Mouse (Mus musculus): ENCODE measurements around the gene Gm12184. TPM values are rescaled to one million over a fixed set of nuclear protein-coding genes. Genes with fewer than 3 reads are reported as not detected.
A peak's percentile ranks its signal among the peaks of the same experiment; 100 is the strongest.

The Gm12184 gene
- polyA plus RNA-seq, 1 experiment from 2014 or later, result 4.6 TPM

DNA sequence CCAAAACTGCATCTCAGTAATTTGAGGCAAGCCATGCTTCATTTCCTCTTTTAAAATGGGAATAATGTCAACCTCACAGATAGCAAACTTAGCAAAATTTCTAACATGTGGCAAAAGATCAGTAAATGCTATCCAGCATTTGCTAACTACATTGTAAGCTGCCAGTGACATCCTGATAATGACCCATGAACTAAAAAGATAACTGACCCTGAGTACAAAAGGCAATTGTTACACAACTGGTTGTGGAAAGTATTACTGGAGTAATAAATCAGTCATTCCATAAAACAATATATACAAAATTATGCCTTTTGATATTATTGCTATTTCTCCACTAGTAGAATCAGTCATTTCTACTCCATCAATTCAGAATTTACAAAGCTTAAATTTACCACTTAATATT lies 12.7 kb downstream of the Gm12184 start:
- Histone ChIP-seq H3K36me3 (ENCODE audit: control insufficient read depth, insufficient read depth, low read length) (peaks cover 33% of the 10 kb centered on the region), H3K27ac (replicated peaks; ENCODE audit: low read depth, low read length) (no peak overlapping the region), H3K4me2 (ENCODE audit: low read depth, low read length) (no peak overlapping the region), H3K9me3 (ENCODE audit: control insufficient read depth, low read length) (no peaks in the 10 kb centered on the region), H3K4me3 (ENCODE audit: low read depth, low read length) (no peak overlapping the region), H3K4me1 (ENCODE audit: control insufficient read depth, insufficient read depth, low read length) (0 out of 2 replicates have a peak, but pooled peaks cover 3% of the 10 kb centered on the region), H3K9ac (ENCODE audit: low read depth, low read length) (no peak overlapping the region), H3K27me3 (replicated peaks; ENCODE audit: control insufficient read depth, insufficient read depth, low read length) (no peaks in the 10 kb centered on the region)
- DNase-seq (ENCODE audit: low spot score) (no peak), ATAC-seq (ENCODE audit: low read depth) (no peak)

DNA sequence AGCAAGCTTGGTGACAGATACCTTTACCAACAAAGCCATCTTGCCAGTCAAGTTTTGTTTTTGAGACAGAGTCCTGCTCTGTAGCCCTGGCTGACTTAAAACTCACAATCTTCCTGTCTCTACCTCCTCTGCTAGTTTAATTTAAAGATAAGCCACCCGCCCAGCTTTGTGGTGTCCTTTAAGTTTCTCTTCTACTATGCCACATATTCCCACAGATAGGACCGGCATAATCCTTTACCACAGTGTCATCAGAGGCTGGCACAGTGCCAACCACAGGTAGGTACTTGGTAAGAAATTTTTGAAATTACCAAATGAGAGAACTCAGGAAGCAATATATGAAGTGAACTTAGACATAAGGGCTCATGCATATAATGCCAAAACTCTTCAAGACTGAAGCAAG lies 16.3 kb downstream of the Gm12184 start:
- no peaks in the 10 kb centered on the region for H3K4me1 ChIP-seq (ENCODE audit: control insufficient read depth, insufficient read depth, low read length)
- WGBS, result 83% methylated on average over 2 of the region's 2 CpGs
- no peaks in the 10 kb centered on the region for H3K27me3 ChIP-seq (replicated peaks; ENCODE audit: control insufficient read depth, insufficient read depth, low read length)
- H3K9ac ChIP-seq (ENCODE audit: low read depth, low read length), result no peak overlapping the region
- no peak overlapping the region for H3K4me2 ChIP-seq (ENCODE audit: low read depth, low read length)
- ATAC-seq (ENCODE audit: low read depth), result no peak
- H3K36me3 ChIP-seq (ENCODE audit: control insufficient read depth, insufficient read depth, low read length), result peaks cover 64% of the 10 kb centered on the region
- H3K27ac ChIP-seq (replicated peaks; ENCODE audit: low read depth, low read length), result no peak overlapping the region
- no peak overlapping the region for H3K4me3 ChIP-seq (ENCODE audit: low read depth, low read length)
- no peaks in the 10 kb centered on the region for H3K9me3 ChIP-seq (ENCODE audit: control insufficient read depth, low read length)
- DNase-seq (ENCODE audit: low spot score), result no peak

DNA sequence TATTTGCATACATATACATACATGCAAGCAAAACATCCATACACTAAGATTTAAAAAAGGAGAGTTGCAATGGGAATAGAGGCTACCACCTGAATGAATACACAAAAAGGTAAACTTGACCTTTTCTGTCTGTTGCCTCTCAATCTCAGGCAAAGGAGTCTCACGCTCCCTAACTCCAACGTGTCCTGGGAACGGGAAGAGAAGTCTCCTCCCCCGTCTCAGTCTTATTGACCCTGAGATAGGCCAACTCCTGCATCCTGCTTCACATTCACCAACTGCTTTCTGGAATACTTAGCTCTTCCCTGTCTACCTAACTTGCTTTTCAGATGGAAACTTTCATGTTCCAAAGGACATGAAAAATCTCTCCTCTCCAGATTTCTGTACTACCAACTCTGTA lies 17.0 kb downstream of the Gm12184 start:
- Histone ChIP-seq H3K9ac (ENCODE audit: low read depth, low read length) (no peak overlapping the region), H3K9me3 (ENCODE audit: control insufficient read depth, low read length) (no peaks in the 10 kb centered on the region), H3K27me3 (replicated peaks; ENCODE audit: control insufficient read depth, insufficient read depth, low read length) (no peaks in the 10 kb centered on the region), H3K27ac (replicated peaks; ENCODE audit: low read depth, low read length) (no peak overlapping the region), H3K36me3 (ENCODE audit: control insufficient read depth, insufficient read depth, low read length) (peaks cover 71% of the 10 kb centered on the region), H3K4me1 (ENCODE audit: control insufficient read depth, insufficient read depth, low read length) (no peaks in the 10 kb centered on the region), H3K4me2 (ENCODE audit: low read depth, low read length) (no peak overlapping the region), H3K4me3 (ENCODE audit: low read depth, low read length) (no peak overlapping the region)
- 72% methylated on average over 4 of the region's 4 CpGs for WGBS
- DNase-seq (ENCODE audit: low spot score) (no peak), ATAC-seq (ENCODE audit: low read depth) (no peak)

DNA sequence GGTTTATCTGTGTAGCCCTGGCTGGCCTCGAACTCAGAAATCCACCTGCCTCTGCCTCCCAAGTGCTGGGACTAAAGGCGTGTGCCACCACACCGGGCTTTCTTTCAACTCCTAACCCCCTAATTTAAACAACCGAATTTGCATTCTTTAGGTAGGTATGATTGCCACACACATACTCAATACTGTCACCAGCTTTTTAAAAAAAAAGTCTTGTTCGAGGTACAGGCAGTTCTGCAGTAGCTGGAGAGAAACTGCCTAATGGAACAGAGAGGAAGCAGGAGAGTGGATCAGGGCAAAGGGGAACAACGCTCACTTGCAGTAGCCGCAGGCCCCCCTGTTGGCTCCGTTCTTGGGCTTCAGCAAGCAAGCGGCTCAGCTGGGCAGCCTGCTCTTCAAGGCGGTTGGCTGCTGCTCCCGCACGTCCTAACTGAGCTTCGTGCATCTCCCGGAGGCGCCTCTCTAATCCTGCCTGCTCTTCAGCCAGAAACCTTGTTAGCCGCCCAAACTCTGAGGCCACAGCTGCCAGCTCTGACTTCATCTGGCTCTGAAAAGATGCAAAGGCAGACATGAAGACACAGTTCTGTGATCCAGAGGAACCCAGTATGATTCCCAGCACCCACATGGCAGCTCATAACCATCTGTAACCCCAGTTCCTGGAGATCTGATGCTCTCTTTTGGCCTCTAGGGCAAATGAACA lies 17.6 kb downstream of the Gm12184 start:
- Histone ChIP-seq H3K36me3 (ENCODE audit: control insufficient read depth, insufficient read depth, low read length) (peaks cover 77% of the 10 kb centered on the region), H3K9ac (ENCODE audit: low read depth, low read length) (no peak overlapping the region), H3K4me2 (ENCODE audit: low read depth, low read length) (no peak overlapping the region), H3K27ac (replicated peaks; ENCODE audit: low read depth, low read length) (no peak overlapping the region), H3K9me3 (ENCODE audit: control insufficient read depth, low read length) (no peaks in the 10 kb centered on the region), H3K4me3 (ENCODE audit: low read depth, low read length) (no peak overlapping the region), H3K27me3 (replicated peaks; ENCODE audit: control insufficient read depth, insufficient read depth, low read length) (no peaks in the 10 kb centered on the region), H3K4me1 (ENCODE audit: control insufficient read depth, insufficient read depth, low read length) (no peaks in the 10 kb centered on the region)
- WGBS, result 66% methylated on average over 16 of the region's 16 CpGs
- no peak for DNase-seq (ENCODE audit: low spot score)
- no peak for ATAC-seq (ENCODE audit: low read depth)

DNA sequence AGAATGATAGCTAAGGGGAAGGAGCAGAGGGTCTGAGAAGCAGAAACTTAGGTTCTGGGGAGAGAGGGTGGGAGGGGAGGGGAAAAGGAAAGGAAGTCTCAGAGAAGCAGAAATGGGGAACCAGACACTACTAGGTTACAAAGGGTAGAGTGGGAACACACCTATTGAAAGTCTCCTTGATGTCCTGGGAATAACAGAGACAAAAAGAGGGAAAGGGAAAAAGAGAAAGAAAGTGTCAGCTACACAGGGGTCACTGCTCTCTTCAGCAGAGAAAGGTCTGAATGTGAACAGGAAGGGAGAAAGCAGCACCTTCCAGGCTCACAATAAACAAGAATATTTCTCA lies 18.2 kb downstream of the Gm12184 start:
- Histone ChIP-seq H3K4me3 (ENCODE audit: low read depth, low read length) (no peak overlapping the region), H3K36me3 (ENCODE audit: control insufficient read depth, insufficient read depth, low read length) (peaks cover 83% of the 10 kb centered on the region), H3K9me3 (ENCODE audit: control insufficient read depth, low read length) (no peaks in the 10 kb centered on the region), H3K27me3 (replicated peaks; ENCODE audit: control insufficient read depth, insufficient read depth, low read length) (no peaks in the 10 kb centered on the region), H3K27ac (replicated peaks; ENCODE audit: low read depth, low read length) (no peak overlapping the region), H3K9ac (ENCODE audit: low read depth, low read length) (no peak overlapping the region), H3K4me2 (ENCODE audit: low read depth, low read length) (no peak overlapping the region), H3K4me1 (ENCODE audit: control insufficient read depth, insufficient read depth, low read length) (no peaks in the 10 kb centered on the region)
- ATAC-seq (ENCODE audit: low read depth) (no peak), DNase-seq (ENCODE audit: low spot score) (no peak)

DNA sequence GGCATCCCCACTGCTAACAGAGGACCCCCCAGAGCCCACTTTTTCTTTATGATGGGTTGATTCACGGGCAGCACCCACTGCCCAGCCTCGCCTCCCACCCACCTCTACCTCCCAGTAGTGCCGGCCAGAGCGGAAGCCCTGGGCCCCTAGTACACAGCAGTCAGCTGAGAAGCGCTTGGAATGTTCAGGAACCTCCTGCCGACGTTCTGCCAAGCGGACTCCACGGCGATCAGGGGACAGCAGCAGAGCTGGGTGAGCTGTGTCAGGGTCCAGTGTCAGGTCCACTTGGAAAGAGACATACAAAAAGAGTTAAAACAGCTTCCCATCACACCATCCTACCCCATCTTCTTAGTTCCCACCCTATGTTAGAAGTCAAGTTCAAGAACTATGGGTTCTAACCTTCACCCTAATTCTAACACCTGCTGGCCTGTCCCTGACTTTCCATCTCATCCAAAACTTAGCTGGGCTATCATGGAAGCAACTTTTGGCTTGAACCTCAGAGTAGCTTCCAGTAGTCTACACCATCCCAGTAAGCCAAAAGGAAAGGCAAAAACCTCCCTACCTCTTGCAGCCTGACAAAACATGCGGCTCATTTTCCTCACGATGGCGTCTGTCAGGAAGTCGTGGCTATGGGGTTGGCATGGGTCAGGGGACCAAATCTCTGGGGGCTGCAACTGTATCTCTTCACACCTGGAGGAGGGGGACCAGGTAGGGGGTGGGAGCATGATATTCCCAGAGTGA lies 18.7 kb downstream of the Gm12184 start:
- 59% methylated on average over 14 of the region's 14 CpGs for WGBS
- H3K4me3 ChIP-seq (ENCODE audit: low read depth, low read length), result no peak overlapping the region

DNA sequence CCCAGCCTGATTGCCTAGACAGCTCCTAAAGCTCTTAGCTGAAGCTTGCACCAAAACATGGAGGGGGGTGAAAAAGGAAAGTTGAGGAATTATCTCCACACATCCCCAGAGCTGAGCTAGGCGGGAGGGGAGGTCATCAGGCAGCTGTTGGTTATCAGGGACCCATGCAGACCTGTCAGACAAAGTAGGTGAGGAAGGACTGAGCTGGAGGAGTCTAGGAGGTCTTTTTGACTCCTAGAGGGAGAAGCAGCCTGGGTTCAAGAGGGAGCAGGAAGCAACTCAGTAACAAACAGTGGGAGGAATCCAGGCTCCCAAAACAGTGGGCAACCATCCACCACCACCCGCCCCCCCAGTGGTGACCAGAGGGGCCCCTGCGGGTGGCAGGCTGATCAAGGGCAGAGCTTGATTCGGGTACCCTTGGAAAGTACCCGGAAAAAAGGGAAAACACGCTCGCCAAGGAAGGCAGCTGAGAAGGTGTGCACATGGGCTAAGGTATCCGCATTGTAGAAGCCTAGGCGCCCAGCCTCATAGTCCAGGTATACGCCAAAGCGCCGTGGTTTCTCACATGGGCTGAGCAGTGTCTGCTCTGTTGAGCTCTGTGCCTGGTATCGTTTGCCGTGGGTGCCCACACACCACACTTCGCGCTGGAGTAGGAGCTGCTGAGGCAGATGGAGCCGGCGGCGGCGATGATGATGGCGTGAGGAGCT lies 19.4 kb downstream of the Gm12184 start:
- Histone ChIP-seq H3K27ac (replicated peaks; ENCODE audit: low read depth, low read length) (no peak overlapping the region), H3K4me3 (ENCODE audit: low read depth, low read length) (no peak overlapping the region), H3K9ac (ENCODE audit: low read depth, low read length) (no peak overlapping the region), H3K4me2 (ENCODE audit: low read depth, low read length) (no peak overlapping the region), H3K4me1 (ENCODE audit: control insufficient read depth, insufficient read depth, low read length) (0 out of 2 replicates have a peak, but pooled peaks cover 3% of the 10 kb centered on the region), H3K9me3 (ENCODE audit: control insufficient read depth, low read length) (no peaks in the 10 kb centered on the region), H3K36me3 (ENCODE audit: control insufficient read depth, insufficient read depth, low read length) (peaks cover 91% of the 10 kb centered on the region), H3K27me3 (replicated peaks; ENCODE audit: control insufficient read depth, insufficient read depth, low read length) (no peaks in the 10 kb centered on the region)
- DNase-seq (ENCODE audit: low spot score) (no peak), ATAC-seq (ENCODE audit: low read depth) (peak; percentile 50; the same call in 1 of the 2 replicates)
- whole genome bisulfite sequencing, result 65% methylated on average over 21 of the region's 21 CpGs

More for the DNA sequence above, 18.7 kb downstream of the Gm12184 start:
- no peak overlapping the region for H3K27ac ChIP-seq (replicated peaks; ENCODE audit: low read depth, low read length)
- no peaks in the 10 kb centered on the region for H3K27me3 ChIP-seq (replicated peaks; ENCODE audit: control insufficient read depth, insufficient read depth, low read length)
- H3K36me3 ChIP-seq (ENCODE audit: control insufficient read depth, insufficient read depth, low read length), result peaks cover 88% of the 10 kb centered on the region
- H3K4me1 ChIP-seq (ENCODE audit: control insufficient read depth, insufficient read depth, low read length), result no peaks in the 10 kb centered on the region
- DNase-seq (ENCODE audit: low spot score) (no peak), ATAC-seq (ENCODE audit: low read depth) (peak; percentile 4; the same call in 1 of the 2 replicates)
- no peaks in the 10 kb centered on the region for H3K9me3 ChIP-seq (ENCODE audit: control insufficient read depth, low read length)
- no peak overlapping the region for H3K4me2 ChIP-seq (ENCODE audit: low read depth, low read length)
- H3K9ac ChIP-seq (ENCODE audit: low read depth, low read length), result no peak overlapping the region

DNA sequence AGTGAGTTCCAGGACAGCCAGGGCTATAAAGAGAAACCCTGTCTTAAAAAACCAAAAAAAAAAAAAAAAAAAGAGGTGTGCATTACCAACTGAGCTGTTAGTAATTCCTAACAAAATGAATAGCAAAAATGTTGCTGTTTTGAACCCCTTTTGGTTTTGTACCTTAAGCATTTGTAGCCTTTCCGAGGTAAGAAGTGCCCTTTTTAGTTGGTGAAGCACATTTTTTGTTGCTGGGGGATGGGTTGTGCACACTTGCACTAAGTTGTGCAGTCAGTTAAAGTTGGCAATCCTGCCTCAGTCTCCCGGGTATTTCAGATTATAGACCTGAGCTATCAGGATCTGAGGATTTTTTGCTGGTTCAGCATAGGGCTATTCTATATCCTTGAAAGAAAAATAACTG lies 21.5 kb downstream of the Gm12184 start:
- WGBS, result 86% methylated on average over 2 of the region's 2 CpGs
- Histone ChIP-seq H3K4me2 (ENCODE audit: low read depth, low read length) (no peak overlapping the region), H3K4me3 (ENCODE audit: low read depth, low read length) (no peak overlapping the region), H3K27ac (replicated peaks; ENCODE audit: low read depth, low read length) (no peak overlapping the region), H3K9me3 (ENCODE audit: control insufficient read depth, low read length) (no peaks in the 10 kb centered on the region), H3K4me1 (ENCODE audit: control insufficient read depth, insufficient read depth, low read length) (peaks cover 12% of the 10 kb centered on the region), H3K9ac (ENCODE audit: low read depth, low read length) (no peak overlapping the region), H3K27me3 (replicated peaks; ENCODE audit: control insufficient read depth, insufficient read depth, low read length) (no peaks in the 10 kb centered on the region), H3K36me3 (ENCODE audit: control insufficient read depth, insufficient read depth, low read length) (peaks cover 87% of the 10 kb centered on the region)
- DNase-seq (ENCODE audit: low spot score) (no peak), ATAC-seq (ENCODE audit: low read depth) (no peak)
